Mouse (Mus musculus): Measurements from ENCODE around the gene Adamtsl3. TPM values are rescaled to one million over a fixed set of nuclear protein-coding genes. Genes with fewer than 3 reads are reported as not detected.

The Adamtsl3 gene
- total and polyA plus RNA-seq, 2 experiments from 2014 or later, result 1.00 to 4.1 TPM

GRCm38 (mm10) chr7:82557111-82557510 lies 221.6 kb downstream of the Adamtsl3 start:
- Histone ChIP-seq H3K4me1 (ENCODE audit: control insufficient read depth, insufficient read depth) (no peaks in the 10 kb centered on the region), H3K4me2 (ENCODE audit: low read depth, low read length) (no peak overlapping the region; the same call in 1 of the 2 replicates), H3K36me3 (replicated peaks; ENCODE audit: control insufficient read depth, insufficient read depth, low read length) (no peaks in the 10 kb centered on the region), H3K9ac (replicated peaks; ENCODE audit: low read depth, low read length) (no peak overlapping the region), H3K4me3 (ENCODE audit: low read depth, low read length) (no peak overlapping the region), H3K9me3 (replicated peaks; ENCODE audit: control insufficient read depth, low read length) (no peaks in the 10 kb centered on the region), H3K27ac (ENCODE audit: low read depth) (no peak overlapping the region), H3K27me3 (ENCODE audit: control insufficient read depth, insufficient read depth, low read length) (no peaks in the 10 kb centered on the region)
- TF ChIP-seq EP300 (IDR thresholded peaks at IDR 0.05; ENCODE audit: low read depth) (no peak), CTCF (IDR thresholded peaks at IDR 0.05; ENCODE audit: low read depth) (no peak)
- DNase-seq (ENCODE audit: low spot score), result peak; percentile 6
- WGBS, result 35% methylated on average over 11 of the region's 11 CpGs
- ATAC-seq (ENCODE audit: insufficient read depth, low read depth), result no peak

GRCm38 (mm10) chr7:82566688-82567087 lies 231.2 kb downstream of the Adamtsl3 start:
- TF ChIP-seq CTCF (IDR thresholded peaks at IDR 0.05; ENCODE audit: low read depth), result 0 out of 2 replicates have a peak, but pooled peaks have one; percentile 7
- no peak for TF ChIP-seq EP300 (IDR thresholded peaks at IDR 0.05; ENCODE audit: low read depth)
- no peaks in the 10 kb centered on the region for H3K36me3 ChIP-seq (replicated peaks; ENCODE audit: control insufficient read depth, insufficient read depth, low read length)
- no peak for DNase-seq (ENCODE audit: low spot score)
- H3K27me3 ChIP-seq (ENCODE audit: control insufficient read depth, insufficient read depth, low read length), result no peaks in the 10 kb centered on the region
- no peak overlapping the region for H3K27ac ChIP-seq (ENCODE audit: low read depth)
- H3K4me3 ChIP-seq (ENCODE audit: low read depth, low read length), result no peak overlapping the region
- no peak overlapping the region for H3K9ac ChIP-seq (replicated peaks; ENCODE audit: low read depth, low read length)
- no peak overlapping the region for H3K4me2 ChIP-seq (ENCODE audit: low read depth, low read length)
- no peaks in the 10 kb centered on the region for H3K4me1 ChIP-seq (ENCODE audit: control insufficient read depth, insufficient read depth)
- WGBS, result 50% methylated on average over 8 of the region's 8 CpGs
- no peak for ATAC-seq (ENCODE audit: insufficient read depth, low read depth)
- no peaks in the 10 kb centered on the region for H3K9me3 ChIP-seq (replicated peaks; ENCODE audit: control insufficient read depth, low read length)

GRCm38 (mm10) chr7:82567811-82568210 lies 232.3 kb downstream of the Adamtsl3 start:
- Histone ChIP-seq H3K36me3 (replicated peaks; ENCODE audit: control insufficient read depth, insufficient read depth, low read length) (no peaks in the 10 kb centered on the region), H3K4me2 (ENCODE audit: low read depth, low read length) (no peak overlapping the region), H3K27ac (ENCODE audit: low read depth) (no peak overlapping the region), H3K9ac (replicated peaks; ENCODE audit: low read depth, low read length) (no peak overlapping the region), H3K4me3 (ENCODE audit: low read depth, low read length) (no peak overlapping the region), H3K4me1 (ENCODE audit: control insufficient read depth, insufficient read depth) (no peaks in the 10 kb centered on the region), H3K27me3 (ENCODE audit: control insufficient read depth, insufficient read depth, low read length) (no peaks in the 10 kb centered on the region), H3K9me3 (replicated peaks; ENCODE audit: control insufficient read depth, low read length) (no peaks in the 10 kb centered on the region)
- TF ChIP-seq EP300 (IDR thresholded peaks at IDR 0.05; ENCODE audit: low read depth) (no peak), CTCF (IDR thresholded peaks at IDR 0.05; ENCODE audit: low read depth) (no peak)
- DNase-seq (ENCODE audit: low spot score), result no peak
- ATAC-seq (ENCODE audit: insufficient read depth, low read depth), result no peak
- WGBS, result 87% methylated on average over 3 of the region's 3 CpGs

GRCm38 (mm10) chr7:82572981-82573380 lies 237.5 kb downstream of the Adamtsl3 start:
- TF ChIP-seq CTCF (IDR thresholded peaks at IDR 0.05; ENCODE audit: low read depth) (no peak), EP300 (IDR thresholded peaks at IDR 0.05; ENCODE audit: low read depth) (no peak)
- no peaks in the 10 kb centered on the region for H3K27me3 ChIP-seq (ENCODE audit: control insufficient read depth, insufficient read depth, low read length)
- H3K4me2 ChIP-seq (ENCODE audit: low read depth, low read length), result no peak overlapping the region
- no peak overlapping the region for H3K9ac ChIP-seq (replicated peaks; ENCODE audit: low read depth, low read length)
- no peaks in the 10 kb centered on the region for H3K4me1 ChIP-seq (ENCODE audit: control insufficient read depth, insufficient read depth)
- 18% methylated on average over 1 of the region's 1 CpGs for WGBS
- no peaks in the 10 kb centered on the region for H3K36me3 ChIP-seq (replicated peaks; ENCODE audit: control insufficient read depth, insufficient read depth, low read length)
- no peak for DNase-seq (ENCODE audit: low spot score)
- no peak overlapping the region for H3K27ac ChIP-seq (ENCODE audit: low read depth)
- no peaks in the 10 kb centered on the region for H3K9me3 ChIP-seq (replicated peaks; ENCODE audit: control insufficient read depth, low read length)
- no peak for ATAC-seq (ENCODE audit: insufficient read depth, low read depth)
- no peak overlapping the region for H3K4me3 ChIP-seq (ENCODE audit: low read depth, low read length)

- Histone ChIP-seq H3K27me3 (ENCODE audit: control insufficient read depth, insufficient read depth, low read length) (no peaks in the 10 kb centered on the region), H3K9me3 (replicated peaks; ENCODE audit: control insufficient read depth, low read length) (no peaks in the 10 kb centered on the region), H3K9ac (replicated peaks; ENCODE audit: low read depth, low read length) (no peak overlapping the region), H3K4me1 (ENCODE audit: control insufficient read depth, insufficient read depth) (no peaks in the 10 kb centered on the region), H3K36me3 (replicated peaks; ENCODE audit: control insufficient read depth, insufficient read depth, low read length) (no peaks in the 10 kb centered on the region), H3K27ac (ENCODE audit: low read depth) (no peak overlapping the region), H3K4me2 (ENCODE audit: low read depth, low read length) (no peak overlapping the region), H3K4me3 (ENCODE audit: low read depth, low read length) (no peak overlapping the region)
- no peak for DNase-seq (ENCODE audit: low spot score)
- ATAC-seq (ENCODE audit: insufficient read depth, low read depth), result no peak
- TF ChIP-seq CTCF (IDR thresholded peaks at IDR 0.05; ENCODE audit: low read depth), result no peak
- TF ChIP-seq EP300 (IDR thresholded peaks at IDR 0.05; ENCODE audit: low read depth), result no peak
- 81% methylated on average over 3 of the region's 3 CpGs for WGBS
These were observed 244.5 kb downstream of the Adamtsl3 start for GRCm38 (mm10) chr7:82580007-82580406.

GRCm38 (mm10) chr7:82581802-82582201 lies 246.3 kb downstream of the Adamtsl3 start:
- ATAC-seq (ENCODE audit: insufficient read depth, low read depth), result no peak
- H3K9ac ChIP-seq (replicated peaks; ENCODE audit: low read depth, low read length), result no peak overlapping the region
- H3K4me1 ChIP-seq (ENCODE audit: control insufficient read depth, insufficient read depth), result no peaks in the 10 kb centered on the region
- DNase-seq (ENCODE audit: low spot score), result no peak
- no peak overlapping the region for H3K4me3 ChIP-seq (ENCODE audit: low read depth, low read length)
- no peak overlapping the region for H3K27ac ChIP-seq (ENCODE audit: low read depth)
- 58% methylated on average over 5 of the region's 5 CpGs for WGBS
- TF ChIP-seq CTCF (IDR thresholded peaks at IDR 0.05; ENCODE audit: low read depth) (no peak), EP300 (IDR thresholded peaks at IDR 0.05; ENCODE audit: low read depth) (no peak)
- no peak overlapping the region for H3K4me2 ChIP-seq (ENCODE audit: low read depth, low read length)
- H3K36me3 ChIP-seq (replicated peaks; ENCODE audit: control insufficient read depth, insufficient read depth, low read length), result no peaks in the 10 kb centered on the region
- H3K9me3 ChIP-seq (replicated peaks; ENCODE audit: control insufficient read depth, low read length), result no peaks in the 10 kb centered on the region
- H3K27me3 ChIP-seq (ENCODE audit: control insufficient read depth, insufficient read depth, low read length), result no peaks in the 10 kb centered on the region
